Mouse (Mus musculus) kidney, adult 8-10 months (tissue): ENCODE measurements around the gene Dnah9.
A peak's percentile ranks its signal among the peaks of the same experiment; 100 is the strongest.

ENCODE experiments used
- DNase-seq, 2 experiments: peaks; one replicate each; pipeline ENCODE4 v3.0.0; 2022

Gene Dnah9

DNA sequence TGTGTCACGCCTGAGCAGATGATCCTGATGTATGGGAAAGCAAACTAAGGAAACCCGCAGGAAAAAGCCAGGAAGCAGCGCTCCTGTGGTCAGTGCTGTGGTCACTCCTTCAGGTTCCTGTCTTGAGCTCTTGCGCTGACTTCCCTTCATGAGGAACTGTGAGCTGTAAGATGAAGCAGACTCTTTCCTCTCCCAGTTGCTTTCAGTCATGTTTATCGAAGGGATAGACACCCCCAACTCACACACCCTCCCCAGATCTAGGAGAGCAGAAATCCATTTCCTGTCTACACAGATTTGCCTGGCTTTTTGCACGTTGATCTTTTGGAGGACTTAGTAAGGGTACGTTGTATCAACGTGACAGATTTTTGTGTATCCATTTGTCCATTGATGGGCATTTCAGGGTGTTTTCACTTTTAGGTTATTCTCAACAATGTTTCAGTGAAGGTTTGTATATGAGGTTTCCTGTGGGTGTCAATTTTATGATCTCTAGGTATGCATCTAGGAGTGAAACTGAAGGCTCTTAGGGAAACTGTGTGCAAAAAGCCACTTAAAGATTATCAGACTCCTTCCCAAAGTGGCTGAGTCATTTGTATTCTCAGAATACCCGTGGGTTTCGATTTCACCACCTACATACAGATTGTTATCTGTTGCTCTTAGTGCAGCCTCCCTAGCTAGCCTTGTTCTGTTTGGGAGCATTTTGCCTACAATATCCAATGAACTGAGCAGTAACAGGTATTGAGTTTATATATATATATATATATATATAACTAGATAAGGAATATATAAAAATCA is 373.7 kb downstream of the Dnah9 start:
- no peak for DNase-seq

DNA sequence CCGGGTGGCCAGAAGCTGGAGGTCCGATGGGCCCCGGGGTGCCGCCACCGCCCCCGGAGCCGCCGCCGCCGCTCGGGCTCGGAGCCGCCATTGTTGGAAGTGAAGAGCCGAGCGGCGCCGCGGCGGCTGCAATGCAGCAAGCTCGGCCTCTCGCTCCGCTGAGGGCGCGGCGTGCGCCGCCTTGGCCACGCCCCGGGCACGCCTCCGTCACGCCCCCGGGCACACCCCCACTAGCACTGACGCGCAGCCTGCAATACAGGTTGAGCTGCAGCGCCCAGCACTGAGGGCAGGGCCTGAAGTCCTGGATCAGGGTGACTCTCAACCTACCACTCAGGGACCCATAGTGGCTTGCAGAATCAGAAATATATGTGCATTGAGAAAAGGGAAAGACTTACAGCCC is 380.2 kb downstream of the Dnah9 start, which contains the start of gene Map2k4:
Gene Map2k4 (minus strand): TSS at position 144 of the 400 bp plus-strand sequence.
- DNase-seq, result peak; percentile 90 to 93

DNA sequence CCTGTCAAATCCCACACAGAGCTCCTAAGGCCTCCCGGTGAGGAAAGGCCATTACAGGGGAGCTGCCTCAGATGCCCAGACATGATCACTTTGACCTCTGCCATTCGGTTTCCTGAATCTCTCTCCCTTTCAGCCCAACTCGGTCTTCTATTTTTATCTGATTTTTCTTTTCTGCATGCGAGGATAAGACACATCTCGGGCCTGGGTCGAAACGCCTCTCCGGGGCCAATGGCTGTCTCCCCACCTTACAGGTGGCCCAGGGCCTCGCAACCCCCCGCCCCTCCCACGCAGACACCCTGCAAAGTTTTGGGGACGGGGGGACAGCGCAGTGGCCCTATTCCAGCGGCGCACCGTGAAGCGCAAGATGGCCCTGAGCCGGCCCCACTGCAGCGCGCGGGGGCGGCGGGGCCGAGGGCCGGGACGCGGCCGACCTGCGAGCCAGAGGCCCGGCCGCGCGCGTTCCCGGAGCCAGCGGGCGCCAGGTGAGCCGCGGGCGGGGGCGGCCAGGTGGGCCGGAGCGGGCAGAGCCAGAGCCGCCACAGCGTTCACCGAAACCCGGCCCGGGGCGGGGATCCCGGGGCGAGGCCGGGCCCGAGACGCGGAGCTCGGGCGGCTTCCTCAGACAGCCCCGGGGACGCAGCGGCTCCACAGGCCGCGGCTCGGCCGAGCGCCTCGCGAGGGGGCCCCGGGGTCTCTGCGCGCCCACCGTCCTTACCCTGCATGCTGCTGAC is 380.8 kb downstream of the Dnah9 start:
- peak; percentile 8 to 9 for DNase-seq

DNA sequence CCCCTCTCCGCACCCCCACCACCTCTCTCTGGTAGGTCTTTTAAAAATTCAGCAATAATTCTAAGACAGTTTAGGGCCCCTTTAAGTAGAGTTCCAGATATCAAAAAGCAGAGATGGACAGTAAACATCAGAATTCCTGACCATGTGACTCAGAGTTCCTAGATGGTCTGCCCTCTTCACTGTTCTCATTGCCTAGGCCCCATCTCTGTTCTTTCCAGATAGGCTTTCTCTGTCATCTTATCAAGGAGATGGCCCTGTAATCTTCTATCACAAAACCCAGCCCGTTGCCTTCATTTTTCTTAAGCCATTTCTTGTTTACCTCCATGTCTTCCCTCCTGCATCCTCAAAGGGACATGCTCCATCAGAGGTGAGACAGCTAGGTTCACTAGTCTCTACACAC is 382.2 kb downstream of the Dnah9 start:
- DNase-seq, result no peak

DNA sequence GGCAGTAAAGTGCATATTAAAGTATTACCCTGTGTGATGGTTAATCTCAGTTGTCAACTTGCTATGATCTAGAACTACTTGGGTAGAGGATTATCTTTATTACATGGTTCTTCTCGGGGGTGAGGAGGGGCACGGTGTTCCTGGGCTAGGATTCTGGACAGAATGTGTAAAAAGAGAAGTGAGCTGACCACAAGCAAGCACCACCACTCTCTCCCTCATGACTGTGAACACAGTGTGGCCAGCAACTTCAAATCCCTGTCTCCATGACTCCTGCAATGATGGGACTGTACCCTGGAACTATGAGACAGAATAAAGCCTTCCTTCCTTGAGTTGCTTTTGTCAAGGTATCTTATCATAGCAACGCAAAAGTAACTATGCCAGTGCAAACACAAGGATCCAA is 386.8 kb downstream of the Dnah9 start:
- no peak for DNase-seq
